Mouse (Mus musculus) embryonic facial prominence, embryonic 14.5 days (tissue): Measurements from ENCODE around the gene Ntrk3. TPM values are rescaled to one million over a fixed set of nuclear protein-coding genes. Genes with fewer than 3 reads are reported as not detected.

Experiments
- ATAC-seq: fragments of 200-750 bp; cut with Nextera tagmentation; 2 replicates; pipeline ENCODE4 v1.8.0; 2017; ENCODE audit warnings: low read depth, moderate number of reproducible peaks, moderate TSS enrichment
- DNase-seq: peaks from one replicate; pipeline ENCODE4 v3.0.0-alpha.2; 2015; ENCODE audit warnings: low spot score
- H3K27ac ChIP-seq: fragments of 300-500 bp; sonication (generic); replicated peaks from 2 replicates; pipeline ENCODE4 v1.5.1; 2014; ENCODE audit warnings: low read depth, mild to moderate bottlenecking, low read length, moderate library complexity
- H3K27me3 ChIP-seq: fragments of 300-500 bp; sonication (generic); replicated peaks from 2 replicates; pipeline ENCODE4 v1.6.1; 2014; ENCODE audit warnings: low read length; ENCODE audit not compliant: control insufficient read depth, insufficient read depth
- H3K36me3 ChIP-seq: fragments of 300-500 bp; sonication (generic); 2 replicates; pipeline ENCODE4 v1.6.1; 2014; ENCODE audit warnings: low read length, mixed read lengths; ENCODE audit not compliant: control insufficient read depth, insufficient read depth
- H3K4me1 ChIP-seq: fragments of 300-500 bp; sonication (generic); 2 replicates; pipeline ENCODE4 v1.6.1; 2014; ENCODE audit warnings: antibody characterized with exemption, low read length; ENCODE audit not compliant: control insufficient read depth, insufficient read depth
- H3K4me2 ChIP-seq: fragments of 300-500 bp; sonication (generic); 2 replicates; pipeline ENCODE4 v1.6.1; 2014; ENCODE audit warnings: low read depth, mild to moderate bottlenecking, low read length, moderate library complexity, mixed read lengths
- H3K4me3 ChIP-seq: fragments of 300-500 bp; sonication (generic); 2 replicates; pipeline ENCODE4 v1.5.1; 2014; ENCODE audit warnings: low read depth, mild to moderate bottlenecking, low read length
- H3K9ac ChIP-seq: fragments of 300-500 bp; sonication (generic); 2 replicates; pipeline ENCODE4 v1.6.1; 2014; ENCODE audit warnings: low read depth, mild to moderate bottlenecking, low read length, moderate library complexity, mixed read lengths
- H3K9me3 ChIP-seq: fragments of 300-500 bp; sonication (generic); 2 replicates; pipeline ENCODE4 v1.6.1; 2016; ENCODE audit warnings: low read length; ENCODE audit not compliant: control insufficient read depth
- WGBS: fragments of 180-500 bp; shearing (Covaris S2); extraction: QIAGEN DNeasy Blood & Tissue Kit; methylation state at CpG from one replicate; pipeline ENCODE4 v1.1.7; 2014; 5-methylcytosine and 5-hydroxymethylcytosine counted together
- polyA plus RNA-seq: library from polyadenylated mRNA; unstranded; fragments of >200 nt; fragmentation: Nextera tagmentation; extraction: Ambion mirVana; gene quantifications from 2 replicates; pipeline ENCODE4 v1.2.1, GENCODE M21; 2014

Gene Ntrk3
- polyA plus RNA-seq, 1 experiment from 2014 or later: 10.5 TPM

- Histone ChIP-seq H3K36me3 (no peaks in the 10 kb centered on the region), H3K4me2 (no peak overlapping the region), H3K9ac (no peak overlapping the region), H3K4me1 (no peaks in the 10 kb centered on the region), H3K9me3 (no peaks in the 10 kb centered on the region), H3K27ac (no peak overlapping the region), H3K27me3 (no peaks in the 10 kb centered on the region), H3K4me3 (no peak overlapping the region)
- DNase-seq (no peak), ATAC-seq (no peak)
- WGBS: 94% methylated on average over 6 of the region's 6 CpGs
Measured at GRCm38 (mm10) chr7:78404481-78404880, 333.3 kb downstream of the Ntrk3 start.

DNA sequence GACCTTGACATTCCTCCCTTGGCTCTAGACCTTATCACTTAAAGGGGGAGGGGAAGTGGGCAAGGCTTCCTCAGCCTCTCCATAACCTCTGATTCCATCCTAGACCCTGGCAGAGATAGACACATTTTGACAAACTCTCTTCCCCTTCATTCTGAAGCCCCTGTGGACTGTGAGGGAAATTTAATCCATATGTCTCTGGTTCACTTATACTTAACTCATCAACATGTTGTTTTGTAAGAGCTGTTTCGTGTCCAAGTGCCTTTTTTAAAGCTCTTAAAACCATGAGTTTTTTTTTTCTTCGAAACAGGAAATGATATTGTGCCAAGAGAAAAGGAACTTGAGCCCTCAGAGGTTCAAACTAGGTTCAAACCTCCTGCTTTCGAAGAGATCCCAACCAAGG is 335.3 kb downstream of the Ntrk3 start:
- Histone ChIP-seq H3K36me3 (no peaks in the 10 kb centered on the region), H3K27ac (no peak overlapping the region), H3K4me1 (no peaks in the 10 kb centered on the region), H3K9me3 (no peaks in the 10 kb centered on the region), H3K9ac (no peak overlapping the region), H3K4me3 (no peak overlapping the region), H3K27me3 (no peaks in the 10 kb centered on the region), H3K4me2 (no peak overlapping the region)
- ATAC-seq: 0 out of 2 replicates have a peak, but pooled peaks have one; percentile 44
- DNase-seq: peak; percentile 84
- WGBS: 37% methylated on average over 3 of the region's 3 CpGs

DNA sequence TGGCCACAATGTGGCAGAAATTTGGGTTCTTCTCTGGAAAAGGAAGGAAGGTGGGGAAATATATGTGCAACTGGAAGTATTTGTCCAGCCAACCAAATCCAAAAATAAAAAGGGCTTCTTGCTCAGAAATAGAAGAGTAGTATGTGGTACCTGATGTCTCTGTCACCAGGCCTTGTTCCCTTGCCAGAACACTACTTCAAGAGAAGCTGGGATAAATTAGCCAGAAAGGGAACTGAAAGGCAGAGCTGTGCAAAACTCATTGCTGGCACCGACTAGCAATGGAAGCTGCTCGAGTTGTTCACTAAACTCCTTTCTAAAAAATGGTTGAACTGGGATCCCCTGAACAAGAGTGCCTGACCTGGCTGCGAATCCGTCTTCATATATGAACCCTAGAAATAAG is 337.6 kb downstream of the Ntrk3 start:
- no peak overlapping the region for H3K9ac ChIP-seq
- H3K27ac ChIP-seq: no peak overlapping the region
- H3K4me1 ChIP-seq: no peaks in the 10 kb centered on the region
- no peaks in the 10 kb centered on the region for H3K27me3 ChIP-seq
- no peaks in the 10 kb centered on the region for H3K36me3 ChIP-seq
- no peak for DNase-seq
- no peak overlapping the region for H3K4me3 ChIP-seq
- no peak overlapping the region for H3K4me2 ChIP-seq
- no peaks in the 10 kb centered on the region for H3K9me3 ChIP-seq
- 82% methylated on average over 4 of the region's 4 CpGs for WGBS
- no peak for ATAC-seq

DNA sequence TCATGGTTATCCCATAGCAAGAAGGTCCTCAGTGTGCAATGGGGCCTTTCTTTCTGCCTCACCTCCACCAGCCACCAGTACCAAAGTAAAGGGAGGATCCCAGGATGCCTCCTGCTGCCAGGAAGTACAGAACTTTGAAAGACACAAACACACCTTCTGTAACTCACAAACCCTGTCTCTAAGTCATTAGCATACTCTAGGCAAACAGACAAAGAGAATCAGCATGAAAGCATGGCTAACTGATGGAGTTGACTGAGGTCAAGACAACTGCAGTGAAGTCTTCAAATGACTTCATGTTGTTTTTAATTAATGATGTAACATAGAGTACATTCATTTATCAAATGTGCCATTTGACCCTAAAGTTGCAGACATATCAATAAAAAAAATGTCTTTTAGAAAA is 339.4 kb downstream of the Ntrk3 start:
- Histone ChIP-seq H3K4me2 (no peak overlapping the region), H3K4me3 (no peak overlapping the region), H3K4me1 (no peaks in the 10 kb centered on the region), H3K27me3 (no peaks in the 10 kb centered on the region), H3K9me3 (no peaks in the 10 kb centered on the region), H3K27ac (no peak overlapping the region), H3K9ac (no peak overlapping the region), H3K36me3 (no peaks in the 10 kb centered on the region)
- ATAC-seq (no peak), DNase-seq (no peak)

DNA sequence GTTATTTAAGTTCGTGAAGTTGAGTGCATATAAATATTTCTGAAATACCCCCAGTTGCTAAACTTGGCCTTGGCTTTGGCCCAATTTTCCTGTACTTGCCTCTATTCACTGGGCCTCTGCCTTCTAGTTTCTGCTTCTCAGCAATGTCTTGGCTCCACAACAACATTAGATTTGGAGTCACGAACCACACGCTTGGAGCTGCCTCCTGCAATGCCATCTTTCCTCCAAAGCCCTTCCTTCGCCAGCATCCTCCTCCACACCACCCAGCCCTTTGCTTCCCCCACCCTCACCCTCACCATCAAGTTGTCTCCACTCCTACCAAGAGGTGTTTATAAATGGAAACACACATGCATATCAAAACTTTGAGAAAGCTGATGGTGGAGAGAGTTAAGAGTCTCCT is 340.6 kb downstream of the Ntrk3 start:
- Histone ChIP-seq H3K4me1 (no peaks in the 10 kb centered on the region), H3K36me3 (no peaks in the 10 kb centered on the region), H3K9me3 (no peaks in the 10 kb centered on the region), H3K27me3 (no peaks in the 10 kb centered on the region), H3K9ac (no peak overlapping the region), H3K4me2 (no peak overlapping the region), H3K4me3 (no peak overlapping the region), H3K27ac (no peak overlapping the region)
- ATAC-seq (no peak), DNase-seq (peak; percentile 12)
- WGBS: 81% methylated on average over 4 of the region's 4 CpGs

DNA sequence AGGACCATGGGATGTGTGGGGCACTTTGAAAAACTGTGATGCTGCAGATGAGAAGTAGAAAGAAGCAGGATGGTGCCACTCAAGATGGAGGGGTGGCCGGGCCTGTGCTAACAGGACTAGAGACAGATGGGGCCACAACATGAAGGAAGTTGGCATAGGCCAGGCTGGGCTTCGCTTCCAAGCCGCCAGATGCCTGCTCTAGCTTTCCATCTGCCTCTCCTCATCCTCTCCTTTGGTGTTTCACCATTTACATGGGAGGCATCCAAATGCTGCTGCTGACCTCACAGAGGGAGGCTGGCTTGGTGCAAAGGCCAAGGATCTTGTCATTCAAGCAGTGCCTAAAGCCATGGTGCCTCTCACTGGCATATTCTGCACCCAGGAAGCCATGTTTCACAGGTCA is 347.8 kb downstream of the Ntrk3 start:
- Histone ChIP-seq H3K9me3 (no peaks in the 10 kb centered on the region), H3K4me2 (no peak overlapping the region), H3K9ac (no peak overlapping the region), H3K36me3 (no peaks in the 10 kb centered on the region), H3K4me1 (no peaks in the 10 kb centered on the region), H3K27ac (no peak overlapping the region), H3K4me3 (no peak overlapping the region), H3K27me3 (no peaks in the 10 kb centered on the region)
- 100% methylated on average over 3 of the region's 3 CpGs for WGBS
- DNase-seq (no peak), ATAC-seq (no peak)

DNA sequence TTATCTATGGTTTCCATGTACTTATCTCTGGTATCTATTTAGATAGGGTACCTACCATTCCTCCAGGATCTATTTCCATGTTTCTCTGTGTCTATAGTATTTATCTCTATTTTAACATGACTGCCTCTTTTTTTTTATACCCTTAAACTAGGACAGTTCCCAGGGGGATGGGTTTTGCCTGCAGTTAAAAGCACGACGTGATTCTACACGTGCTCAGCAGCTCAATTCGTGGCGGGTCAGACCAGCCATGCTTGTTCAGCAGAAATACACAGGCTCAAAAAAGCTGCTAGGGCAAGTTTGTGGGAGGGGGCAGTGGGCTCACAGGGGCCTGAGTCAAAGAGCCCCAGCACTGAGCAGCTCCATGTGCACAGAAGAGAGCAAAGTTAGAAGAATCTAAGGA is 349.7 kb downstream of the Ntrk3 start:
- WGBS: 56% methylated on average over 5 of the region's 5 CpGs
- ATAC-seq (no peak), DNase-seq (peak; percentile 8)
- H3K27me3 ChIP-seq: no peaks in the 10 kb centered on the region
- H3K36me3 ChIP-seq: no peaks in the 10 kb centered on the region
- H3K9me3 ChIP-seq: no peaks in the 10 kb centered on the region
- H3K4me3 ChIP-seq: no peak overlapping the region
- H3K9ac ChIP-seq: no peak overlapping the region
- no peaks in the 10 kb centered on the region for H3K4me1 ChIP-seq
- no peak overlapping the region for H3K27ac ChIP-seq
- H3K4me2 ChIP-seq: no peak overlapping the region

DNA sequence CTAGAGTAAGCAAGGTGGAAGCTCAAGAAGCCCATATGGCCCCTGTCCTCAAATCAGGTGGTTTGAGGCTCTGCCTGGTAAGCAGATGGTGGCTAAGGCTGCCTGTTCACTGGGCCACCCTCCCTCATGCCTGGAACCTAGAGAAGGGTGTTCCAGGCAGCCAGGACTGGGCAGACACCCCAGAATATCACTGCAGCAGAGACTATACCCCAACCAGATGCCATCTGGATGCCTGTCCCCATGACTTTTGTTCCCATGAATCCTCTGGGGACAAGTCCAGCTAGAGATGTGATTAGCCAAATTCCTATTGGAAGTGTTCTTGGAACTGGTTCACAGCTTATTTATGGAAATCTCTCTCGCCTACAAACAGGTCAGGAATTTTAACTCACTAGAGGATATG is 351.8 kb downstream of the Ntrk3 start:
- 65% methylated on average over 1 of the region's 1 CpGs for whole genome bisulfite sequencing
- Histone ChIP-seq H3K4me1 (no peaks in the 10 kb centered on the region), H3K27me3 (no peaks in the 10 kb centered on the region), H3K27ac (no peak overlapping the region), H3K36me3 (no peaks in the 10 kb centered on the region), H3K9ac (no peak overlapping the region), H3K4me2 (no peak overlapping the region), H3K9me3 (no peaks in the 10 kb centered on the region), H3K4me3 (no peak overlapping the region)
- DNase-seq (no peak), ATAC-seq (no peak)

- ATAC-seq (no peak), DNase-seq (no peak)
- Histone ChIP-seq H3K4me3 (no peak overlapping the region), H3K9ac (no peak overlapping the region), H3K9me3 (no peaks in the 10 kb centered on the region), H3K27ac (no peak overlapping the region), H3K36me3 (no peaks in the 10 kb centered on the region), H3K27me3 (no peaks in the 10 kb centered on the region), H3K4me1 (no peaks in the 10 kb centered on the region), H3K4me2 (no peak overlapping the region)
Measured at GRCm38 (mm10) chr7:78384111-78384510, 353.7 kb downstream of the Ntrk3 start.
